Mouse (Mus musculus): Measurements from ENCODE around the gene Rrp1.

GRCm38 (mm10) chr10:78351564-78351886 lies 61.3 kb downstream of the Rrp1 start:
- TF ChIP-seq CTCF (IDR thresholded peaks at IDR 0.05; ENCODE audit: low read depth) (no peak), EP300 (IDR thresholded peaks at IDR 0.05; ENCODE audit: low read depth) (no peak)
